Mouse (Mus musculus): ENCODE results near the gene Gm7879.

DNA sequence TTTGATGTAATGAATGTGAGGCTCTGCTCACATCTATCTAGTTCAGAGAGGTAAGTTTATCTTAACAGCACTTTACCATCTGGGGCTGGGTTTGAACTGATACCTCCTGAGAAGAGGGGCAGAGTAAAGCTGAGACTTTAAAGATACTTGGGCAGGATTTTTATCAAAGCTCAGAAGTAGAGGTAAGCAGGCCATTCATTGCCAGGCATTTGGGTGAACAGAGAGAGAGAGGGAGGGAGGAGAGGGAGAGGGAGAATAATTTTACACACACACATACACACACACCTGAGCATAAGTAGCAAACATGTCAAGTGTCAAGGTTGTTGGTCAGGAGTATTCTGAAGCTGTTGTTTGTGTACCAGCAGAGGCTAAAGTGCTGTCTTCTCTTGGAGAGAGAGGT, 44.7 kb upstream of the Gm7879 start, which contains the start of gene Cd38:
- TF ChIP-seq POLR2A (IDR thresholded peaks at IDR 0.05; ENCODE audit: borderline replicate concordance, control insufficient read depth, low read depth, low read length): no peak
- no peak for TF ChIP-seq CTCF (IDR thresholded peaks at IDR 0.05; ENCODE audit: control insufficient read depth, insufficient read depth, low read length)

All from bone marrow, adult 2 months (tissue).